Mouse (Mus musculus) small intestine, adult 2 months (tissue): ENCODE measurements around the gene Lmx1a.

ENCODE experiments used
- CTCF ChIP-seq: fragments of 200-500 bp; IDR thresholded peaks from 2 replicates; pipeline ENCODE4 v1.5.1; 2012; ENCODE audit warnings: low read depth, mild to moderate bottlenecking, control low read depth, inconsistent platforms, low read length, moderate library complexity, mixed read lengths; ENCODE audit not compliant: insufficient replicate concordance, insufficient read length; ENCODE audit errors: extremely low read depth
- POLR2A ChIP-seq: fragments of 200-500 bp; IDR thresholded peaks from 2 replicates; pipeline ENCODE4 v1.6.1; 2012; ENCODE audit warnings: low read depth, mild to moderate bottlenecking, control low read depth, inconsistent platforms, low read length, moderate library complexity

DNA sequence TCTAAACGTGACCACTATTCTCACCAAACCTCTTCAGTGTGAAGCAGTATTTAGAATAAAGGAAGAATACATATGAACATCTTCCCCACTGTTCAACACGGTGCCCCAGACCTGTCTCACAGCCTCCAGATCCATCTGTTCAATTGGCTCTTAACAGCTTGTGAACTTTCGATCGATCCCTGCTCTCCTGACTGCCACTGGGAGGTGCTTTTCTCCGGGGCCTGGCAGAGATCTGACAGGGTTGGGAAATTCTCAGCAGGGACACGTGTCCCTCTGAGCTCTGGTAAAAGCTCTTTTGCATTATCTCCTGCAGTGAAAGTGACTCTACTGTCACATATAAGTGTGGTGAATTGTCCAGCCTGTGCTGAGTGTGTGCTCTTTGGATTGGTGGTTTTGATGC is 57.6 kb downstream of the Lmx1a start:
- no peak for TF ChIP-seq CTCF
- no peak for TF ChIP-seq POLR2A
